Mouse (Mus musculus): ENCODE results near the gene Rabggtb.
A peak's percentile ranks its signal among the peaks of the same experiment; 100 is the strongest.

The Rabggtb gene

DNA sequence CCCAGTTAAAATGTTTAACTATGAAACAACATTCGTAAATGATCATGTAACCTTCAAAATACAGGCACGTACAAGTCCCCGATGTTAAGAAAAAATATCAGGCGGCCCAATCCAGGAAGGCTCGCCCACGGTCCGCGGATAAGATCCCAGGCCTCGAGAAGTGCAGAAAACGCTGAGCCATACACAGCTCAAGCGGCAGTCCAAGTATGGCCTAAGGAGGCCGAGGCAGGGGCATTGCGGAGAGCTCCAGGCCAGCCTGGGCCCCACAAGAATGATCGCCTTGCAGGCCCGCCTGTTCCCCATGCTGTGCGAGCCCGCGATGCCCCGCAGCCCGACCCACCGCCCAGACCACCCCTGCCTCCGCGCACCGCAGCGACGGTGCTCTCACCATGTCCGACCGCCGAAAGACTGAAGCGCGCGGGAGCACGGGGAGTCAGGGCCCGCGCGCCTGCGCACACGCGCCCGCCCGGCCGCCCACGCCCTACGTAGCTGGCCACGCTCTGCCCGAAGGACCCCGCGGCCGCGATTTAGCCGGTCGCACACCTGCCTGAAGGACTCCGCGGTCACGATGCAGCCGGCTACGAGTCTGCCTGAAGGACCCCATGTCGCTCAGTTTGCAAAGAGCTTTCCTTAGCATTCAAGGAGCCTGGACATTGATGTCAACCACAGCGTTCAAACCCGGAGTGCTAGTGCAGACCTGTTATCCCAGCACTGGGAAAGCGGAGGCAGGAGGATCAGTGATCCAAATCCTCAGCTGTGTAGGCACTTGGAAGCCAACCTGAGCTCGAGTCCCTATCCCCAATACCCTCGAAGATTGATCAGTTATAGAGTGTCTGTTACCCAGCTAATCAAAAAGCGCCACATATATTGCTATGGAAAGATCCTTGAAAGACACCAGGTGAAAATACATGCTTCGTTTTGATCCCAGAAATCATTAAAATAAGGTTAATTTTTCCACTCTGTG lies at the start of gene Rabggtb:
Rabggtb (minus strand) TSS at position 464 of the 964 bp plus-strand sequence.
- peak; percentile 95 for DNase-seq

DNA sequence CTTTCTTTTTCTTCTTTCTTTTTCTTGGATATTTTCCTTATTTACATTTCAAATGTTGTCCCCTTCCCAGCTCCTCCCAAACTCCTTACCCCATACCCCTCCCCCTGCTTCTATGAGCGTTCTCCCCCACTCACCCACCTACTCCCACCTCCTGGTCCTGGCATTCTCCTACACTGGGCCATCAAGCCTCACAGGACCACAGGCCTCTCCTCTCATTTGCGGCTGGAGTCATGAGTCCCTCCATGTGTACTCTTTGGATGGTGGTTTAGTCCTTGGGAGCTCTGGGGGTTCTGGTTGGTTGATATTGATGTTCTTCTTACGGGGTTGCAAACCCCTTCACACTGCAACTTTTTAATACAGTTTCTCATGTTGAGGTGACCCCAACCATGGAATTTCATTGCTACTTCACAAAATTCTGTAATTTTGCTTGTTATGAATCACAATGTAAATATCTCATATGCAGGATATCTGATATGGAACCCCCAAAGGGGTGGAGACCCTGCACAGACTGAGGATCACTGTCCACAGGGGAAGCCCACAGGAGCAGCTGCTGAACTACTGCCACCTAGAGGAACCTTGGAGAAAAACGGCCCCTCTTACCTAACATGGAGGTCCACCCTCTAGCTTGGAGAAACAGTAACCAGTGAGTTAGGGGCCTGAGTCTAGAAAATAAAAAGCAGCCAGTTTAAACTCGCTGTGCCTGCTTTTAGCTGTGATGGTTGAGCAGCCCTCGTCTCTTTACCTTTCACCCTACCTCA lies 49.0 kb upstream of the Rabggtb start:
- peak in 1 of 2 experiments; percentile 13 for DNase-seq

DNA sequence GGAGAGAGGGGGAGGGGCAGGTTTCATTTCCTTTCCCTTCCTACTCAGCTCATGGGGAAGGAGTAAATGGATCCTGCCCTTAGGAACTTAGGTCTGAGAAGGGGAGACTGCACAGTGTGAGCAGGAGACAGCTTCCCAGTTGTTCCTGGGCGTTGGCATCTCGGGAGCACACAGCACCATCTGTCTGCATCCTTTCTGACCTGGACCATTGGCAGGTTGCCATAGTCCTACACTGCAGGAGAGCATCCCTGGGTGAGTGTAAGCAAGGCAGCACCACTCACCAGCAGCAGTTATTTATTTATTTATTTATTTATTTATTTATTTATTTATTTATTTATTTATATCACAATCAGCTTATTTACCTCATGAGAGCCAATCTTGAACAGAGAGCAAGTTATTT lies 48.1 kb upstream of the Rabggtb start:
- no peak for DNase-seq

DNA sequence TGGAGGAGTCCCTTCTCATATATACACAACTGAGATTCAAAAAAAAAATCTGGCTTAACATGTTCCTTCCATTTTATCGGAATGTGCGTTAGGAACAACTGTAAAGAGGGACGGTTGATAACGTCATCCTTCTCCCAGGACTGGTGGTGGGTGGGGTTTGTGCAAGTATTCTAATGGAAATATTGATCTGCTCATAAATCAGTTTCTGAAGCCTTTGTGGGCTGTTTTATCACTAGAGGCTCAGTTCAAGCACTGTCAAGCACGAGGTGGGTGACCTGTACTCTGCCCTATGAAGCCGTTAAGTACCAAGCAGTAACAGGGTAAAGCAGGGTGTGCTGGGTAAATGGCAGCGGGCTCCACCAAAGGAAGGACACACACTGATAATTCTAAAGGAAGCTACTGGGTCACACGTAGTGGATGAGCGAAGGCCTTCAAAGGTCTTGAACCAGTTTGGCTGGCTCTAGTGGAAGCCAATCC lies 47.0 kb upstream of the Rabggtb start:
- no peak for DNase-seq

DNA sequence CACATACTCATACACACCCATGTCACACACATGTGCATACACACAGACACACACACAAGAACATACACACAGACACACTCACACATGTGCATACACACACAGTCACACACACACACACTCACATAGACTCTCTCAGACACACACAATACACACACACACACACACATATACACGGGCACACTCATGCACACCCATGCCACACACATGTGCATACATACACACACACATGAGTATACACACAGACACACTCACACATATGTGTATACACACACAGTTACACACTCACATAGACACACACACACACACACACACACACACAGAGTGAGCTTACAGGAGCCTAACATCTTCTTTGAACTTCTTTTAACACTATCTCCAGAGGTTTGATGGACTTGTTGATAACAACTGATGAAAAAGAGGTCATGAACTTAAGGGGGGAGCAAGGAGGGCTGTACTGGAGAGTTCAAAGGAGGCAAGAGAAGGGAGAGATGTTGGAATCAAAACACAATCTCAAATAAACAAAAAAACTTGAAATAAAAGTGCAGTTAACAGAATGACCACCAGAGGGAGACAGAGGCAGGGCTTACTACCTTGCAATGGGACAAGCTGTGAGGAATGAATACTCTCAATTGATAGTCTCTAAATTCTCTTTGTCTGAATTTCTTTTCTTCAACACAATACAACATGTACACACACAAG lies 46.4 kb upstream of the Rabggtb start:
- no peak for DNase-seq

DNA sequence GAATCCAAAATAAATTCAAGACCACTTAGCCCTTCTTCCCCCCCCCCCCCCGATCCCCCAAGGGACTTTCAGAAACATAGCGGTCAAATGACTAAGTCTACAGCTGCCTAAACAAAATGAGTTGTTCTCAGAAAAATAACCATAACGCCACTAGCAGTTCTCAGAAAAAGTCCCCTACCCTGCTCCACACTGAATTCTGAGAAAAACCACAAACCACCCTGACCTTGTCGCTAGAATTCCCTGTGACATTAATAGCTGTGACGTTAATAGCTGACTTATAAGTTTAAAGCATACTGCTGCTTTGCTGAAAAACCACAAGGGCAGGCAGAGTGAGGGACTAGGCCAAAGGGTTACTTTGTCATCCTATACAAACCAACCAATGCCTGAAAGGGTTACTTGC lies 45.1 kb upstream of the Rabggtb start:
- DNase-seq = no peak

DNA sequence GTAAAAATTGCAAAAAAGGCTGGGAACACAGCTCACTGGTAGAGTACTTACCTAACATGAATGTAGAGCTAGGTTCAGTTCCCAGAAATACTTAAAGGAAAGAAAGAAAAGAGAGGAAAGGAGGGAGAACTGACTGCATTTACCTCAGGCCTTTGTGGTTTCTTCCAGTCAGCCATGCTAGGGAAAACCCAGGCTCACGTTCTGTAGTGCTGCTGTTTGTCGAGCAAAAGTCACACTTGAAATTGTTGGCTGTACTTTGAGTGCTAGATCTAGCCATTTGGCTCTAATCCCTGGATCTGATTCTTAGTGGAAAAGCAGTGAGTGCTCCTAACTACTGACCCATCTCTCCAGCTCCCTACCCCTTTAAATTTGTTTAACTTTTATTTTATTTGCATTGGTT lies 35.4 kb upstream of the Rabggtb start:
- DNase-seq = no peak

DNA sequence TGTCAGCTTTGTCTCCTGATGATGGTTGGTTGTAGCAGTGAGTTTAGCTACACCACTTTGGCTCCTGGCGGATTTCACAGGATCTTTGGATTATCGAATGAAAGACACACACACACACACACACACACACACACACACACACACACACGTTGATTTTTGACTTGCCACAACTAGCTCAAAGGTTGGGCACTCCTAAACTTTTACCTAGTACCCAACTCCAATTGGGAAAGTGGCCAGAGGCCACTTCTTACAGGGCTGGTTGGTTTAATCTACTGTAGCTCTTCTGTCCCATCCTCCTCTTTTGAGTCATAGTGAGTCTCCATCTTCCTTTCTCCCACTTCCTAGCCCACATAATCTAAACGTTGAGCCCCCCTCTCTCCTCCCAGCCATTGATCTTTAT lies 34.5 kb upstream of the Rabggtb start:
- no peak for DNase-seq

DNA sequence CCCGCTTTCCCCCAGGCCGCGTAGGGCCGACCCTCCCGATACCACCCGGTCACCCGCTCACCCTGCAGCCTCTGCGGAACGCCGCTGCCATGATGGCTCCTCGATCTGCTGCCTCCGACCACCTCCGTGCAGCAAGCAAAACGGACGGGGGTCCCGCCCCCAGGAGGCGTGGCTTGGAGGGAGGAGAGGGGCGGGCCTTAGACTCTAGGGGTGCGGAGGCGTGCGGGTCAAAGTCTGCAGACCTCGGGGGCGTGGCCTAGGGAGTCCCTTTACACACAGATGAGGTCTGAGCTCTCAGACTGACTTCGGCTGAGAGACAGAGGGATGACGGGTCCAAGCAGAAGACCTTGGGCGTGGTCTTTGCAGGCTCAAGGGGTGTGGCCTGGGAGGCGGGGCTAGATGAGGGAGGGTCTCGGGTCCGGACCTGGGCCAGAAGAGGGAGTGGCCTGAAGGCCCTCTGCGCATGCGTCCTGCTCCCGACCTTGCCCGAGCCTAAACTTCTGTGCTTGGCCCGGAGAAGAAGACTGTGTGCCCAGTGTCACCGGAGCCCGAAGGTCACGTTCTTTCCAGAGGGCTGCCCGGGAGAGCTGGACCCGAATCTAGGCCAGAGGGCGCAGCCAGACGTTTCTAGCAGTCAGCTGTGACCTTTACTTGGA lies 31.7 kb upstream of the Rabggtb start, which contains the start of gene Acadm:
Acadm (minus strand) TSS at position 298 of the 656 bp plus-strand sequence.
- peak; percentile 98 to 99 for DNase-seq

DNA sequence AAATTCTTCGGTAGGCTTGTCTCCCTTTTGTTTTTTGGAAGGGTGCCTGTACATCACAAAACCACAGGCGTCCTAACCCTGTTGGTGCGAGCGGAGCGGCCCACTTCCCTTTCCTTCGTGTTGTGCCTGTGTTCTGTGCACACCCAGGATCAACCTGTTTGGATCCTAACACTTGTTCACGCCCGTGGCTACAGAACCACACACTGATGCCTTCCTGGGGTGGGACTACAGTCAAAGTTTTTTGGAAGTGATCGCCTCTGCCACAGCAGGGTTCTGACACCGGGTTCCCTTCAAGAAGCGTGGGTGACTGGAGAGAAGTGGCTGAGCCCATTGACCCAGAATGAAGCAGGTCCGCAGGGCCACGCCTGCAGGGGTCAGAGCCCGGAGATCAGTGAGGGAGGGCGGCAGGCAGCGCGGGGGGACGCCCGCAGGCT lies 31.1 kb upstream of the Rabggtb start:
- DNase-seq = no peak

DNA sequence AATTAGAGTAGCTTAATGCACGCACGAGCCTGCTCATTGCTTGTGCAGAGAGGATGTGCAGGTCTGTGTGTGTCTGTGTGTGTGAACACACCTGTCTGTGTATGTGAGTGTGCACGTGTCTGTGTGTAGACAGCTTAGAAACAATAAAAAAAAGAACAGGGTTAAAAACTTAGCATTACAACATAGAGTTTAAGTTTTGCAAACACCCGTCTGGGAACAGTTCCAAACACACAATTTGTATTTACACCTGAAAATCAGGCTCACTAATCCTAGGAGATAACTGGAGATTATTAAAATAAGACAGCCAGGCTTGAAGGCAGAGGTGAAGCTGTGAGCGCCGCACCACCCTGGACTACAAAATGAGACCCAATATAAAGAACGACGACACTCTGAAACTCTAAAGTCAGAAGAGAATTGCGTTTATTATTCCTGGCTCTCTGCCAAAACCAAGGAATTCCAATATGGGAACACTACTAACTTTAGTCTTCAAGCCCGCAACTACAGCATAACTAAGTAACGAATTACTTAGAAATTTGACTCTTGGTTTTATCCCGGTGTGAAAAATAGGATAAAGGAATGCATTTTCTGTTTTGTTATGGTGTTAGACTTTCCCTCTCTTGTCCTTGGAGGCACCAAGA lies 30.3 kb upstream of the Rabggtb start:
- no peak for DNase-seq

DNA sequence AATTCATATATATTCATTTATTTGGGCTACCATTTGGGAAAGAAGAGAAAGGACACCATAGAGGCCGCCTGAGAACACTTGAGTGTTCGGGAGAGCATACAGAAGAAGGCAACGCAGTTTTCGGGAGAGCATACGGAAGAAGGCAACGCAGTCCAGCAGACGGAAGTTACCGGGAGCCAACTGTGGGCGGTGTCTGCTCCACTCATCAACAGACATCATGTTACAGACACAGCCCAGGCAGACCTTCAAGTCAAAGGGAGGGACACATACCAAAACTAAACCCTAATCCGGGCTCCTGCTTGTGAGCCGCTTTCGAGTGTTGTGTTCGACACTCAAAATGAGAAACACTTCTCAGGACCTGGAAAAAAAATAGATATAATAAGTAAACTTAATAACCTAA lies 28.8 kb upstream of the Rabggtb start:
- no peak for DNase-seq

DNA sequence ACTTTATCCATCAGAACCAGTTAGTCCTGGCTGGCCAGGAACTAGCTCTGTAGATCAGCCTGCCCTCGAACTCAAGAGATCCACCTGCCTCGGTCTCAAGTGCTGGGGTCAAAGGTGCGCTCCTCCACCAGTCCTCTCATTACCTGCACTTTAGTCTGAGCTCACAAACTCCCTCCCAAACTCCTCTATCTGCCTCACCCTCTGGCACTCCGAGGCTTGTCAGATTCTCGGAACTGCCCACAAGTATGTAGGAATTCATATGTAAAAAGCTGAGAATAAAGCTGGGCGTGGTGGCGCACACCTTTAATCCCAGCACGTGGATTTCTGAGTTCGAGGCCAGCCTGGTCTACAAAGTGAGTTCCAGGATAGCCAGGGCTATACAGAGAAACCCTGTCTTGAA lies 27.7 kb upstream of the Rabggtb start:
- no peak for DNase-seq

DNA sequence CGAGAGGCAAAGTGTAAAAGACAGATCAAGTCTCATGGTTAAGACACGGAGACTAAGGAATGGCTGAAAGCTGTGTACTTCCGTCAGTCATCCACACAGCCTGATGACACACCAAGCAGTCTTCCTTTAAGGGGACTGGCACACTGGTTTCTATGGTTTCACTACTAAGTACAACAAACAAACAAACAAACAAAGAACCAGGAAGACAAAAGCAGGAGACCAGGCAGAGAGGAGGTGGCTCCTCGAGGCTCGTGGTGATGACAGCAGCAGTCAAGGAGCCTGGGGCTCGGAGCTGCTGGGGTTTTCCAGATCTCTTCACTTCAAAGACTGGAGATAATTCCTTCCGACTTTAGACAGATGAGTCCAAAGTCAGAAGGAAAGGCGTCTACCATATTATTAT lies 27.2 kb upstream of the Rabggtb start:
- no peak for DNase-seq

DNA sequence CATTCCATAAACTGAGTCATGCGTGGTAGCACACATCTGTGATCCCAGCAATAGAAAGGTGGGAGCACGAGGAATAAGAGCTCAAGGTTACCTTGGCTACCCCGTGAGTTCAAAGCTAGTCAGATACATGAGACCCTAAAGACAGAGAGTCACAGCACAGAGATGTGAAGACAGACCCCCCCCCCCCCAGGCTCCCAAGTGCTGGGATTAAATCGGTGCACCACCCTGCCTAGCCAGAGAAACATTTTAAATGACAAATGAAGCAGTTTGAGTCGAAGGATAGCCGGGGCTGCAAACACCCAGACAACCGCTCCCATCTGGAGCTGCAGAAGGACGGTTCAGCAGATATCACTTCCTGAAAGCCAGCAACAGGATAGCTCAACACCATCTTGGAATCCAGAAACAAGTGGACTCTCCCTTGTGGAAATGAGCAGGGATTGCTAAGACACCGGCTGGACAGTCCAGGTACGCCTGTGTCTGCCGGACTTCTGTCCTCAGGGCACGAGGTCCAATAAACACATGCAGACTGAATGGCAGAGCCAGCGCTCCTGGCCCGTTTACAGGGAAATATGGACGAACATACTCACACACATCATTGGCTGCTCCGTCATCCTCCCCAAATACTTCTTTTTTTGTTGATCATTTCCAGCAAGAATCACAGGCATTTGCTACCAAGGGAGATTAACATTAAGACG lies 24.5 kb upstream of the Rabggtb start:
- DNase-seq = no peak

DNA sequence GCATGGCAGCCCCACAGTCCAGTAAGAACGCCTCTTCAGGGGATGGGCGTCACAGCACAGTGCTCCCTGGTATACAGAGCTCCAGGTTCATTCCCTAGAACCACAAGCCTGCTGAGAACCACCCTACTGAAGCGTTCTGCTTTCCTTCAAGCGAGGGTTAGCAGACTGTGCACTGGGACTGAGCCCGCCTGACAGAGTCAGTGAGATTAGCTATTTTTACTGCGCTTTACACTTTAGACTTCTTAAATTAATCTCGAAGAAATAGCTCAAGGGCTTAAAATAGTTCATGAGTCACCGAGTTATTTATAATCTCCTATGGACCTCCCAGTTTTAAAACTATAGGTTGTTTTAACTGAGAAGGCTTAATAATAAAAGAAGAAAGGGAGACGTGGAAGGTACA lies 23.1 kb upstream of the Rabggtb start:
- no peak for DNase-seq

DNA sequence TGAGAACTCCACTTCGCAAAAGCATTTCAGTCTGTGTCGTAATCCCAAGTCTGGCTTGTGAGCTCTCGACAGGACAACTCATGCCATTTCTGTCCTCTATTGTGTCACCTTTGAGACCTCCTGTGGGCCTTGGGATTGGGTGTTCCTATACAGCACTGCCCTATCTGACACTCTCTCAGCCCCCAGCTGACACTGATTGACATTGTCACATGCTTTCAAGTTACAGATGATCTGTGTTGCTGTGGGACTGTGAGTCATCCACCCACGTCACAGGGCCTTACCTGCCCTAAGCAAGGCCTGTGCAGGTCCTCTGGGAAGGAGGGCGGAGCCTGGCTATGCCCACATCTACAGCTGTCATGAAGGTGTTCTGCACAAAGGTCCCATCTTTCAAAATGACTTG lies 19.7 kb upstream of the Rabggtb start:
- DNase-seq = no peak

DNA sequence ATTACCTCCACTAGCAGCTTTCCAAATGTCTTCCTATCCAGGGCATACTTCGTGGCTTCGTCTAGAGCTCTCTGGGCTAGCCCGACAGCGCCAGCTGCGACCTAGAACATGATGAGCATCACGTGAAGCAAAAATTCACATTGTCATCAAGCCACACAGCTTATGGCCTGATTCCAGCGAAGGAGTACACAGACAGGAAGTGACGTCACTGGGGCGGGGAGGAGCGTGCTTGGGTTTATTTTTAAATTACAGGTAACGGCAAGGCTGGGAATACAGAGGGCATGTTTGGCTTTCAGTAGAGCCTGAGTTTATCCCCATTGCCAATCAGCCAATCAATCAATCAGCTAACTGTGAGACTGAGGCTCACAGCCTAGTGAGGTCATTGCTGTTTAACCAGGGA lies 16.7 kb upstream of the Rabggtb start:
- peak in 1 of 2 experiments; percentile 17 for DNase-seq

DNA sequence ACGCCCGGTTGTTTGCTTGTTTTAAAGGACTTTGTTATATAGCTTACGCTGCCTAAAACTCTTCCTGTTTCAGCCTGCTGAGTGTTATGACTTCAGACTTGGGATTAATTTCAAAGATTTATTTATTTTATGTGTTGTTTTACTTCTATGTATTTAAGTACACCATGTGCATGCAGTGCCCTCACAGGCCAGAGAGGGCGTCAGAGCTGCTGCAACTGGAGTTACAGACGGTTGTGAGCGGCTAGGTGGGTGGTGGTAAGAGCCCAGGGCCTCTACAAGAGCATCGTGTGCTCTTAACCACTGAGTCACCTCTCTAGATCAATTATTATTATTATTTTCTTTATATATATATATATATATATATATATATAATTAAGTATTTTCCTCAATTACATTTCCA lies 13.5 kb upstream of the Rabggtb start:
- DNase-seq = no peak

DNA sequence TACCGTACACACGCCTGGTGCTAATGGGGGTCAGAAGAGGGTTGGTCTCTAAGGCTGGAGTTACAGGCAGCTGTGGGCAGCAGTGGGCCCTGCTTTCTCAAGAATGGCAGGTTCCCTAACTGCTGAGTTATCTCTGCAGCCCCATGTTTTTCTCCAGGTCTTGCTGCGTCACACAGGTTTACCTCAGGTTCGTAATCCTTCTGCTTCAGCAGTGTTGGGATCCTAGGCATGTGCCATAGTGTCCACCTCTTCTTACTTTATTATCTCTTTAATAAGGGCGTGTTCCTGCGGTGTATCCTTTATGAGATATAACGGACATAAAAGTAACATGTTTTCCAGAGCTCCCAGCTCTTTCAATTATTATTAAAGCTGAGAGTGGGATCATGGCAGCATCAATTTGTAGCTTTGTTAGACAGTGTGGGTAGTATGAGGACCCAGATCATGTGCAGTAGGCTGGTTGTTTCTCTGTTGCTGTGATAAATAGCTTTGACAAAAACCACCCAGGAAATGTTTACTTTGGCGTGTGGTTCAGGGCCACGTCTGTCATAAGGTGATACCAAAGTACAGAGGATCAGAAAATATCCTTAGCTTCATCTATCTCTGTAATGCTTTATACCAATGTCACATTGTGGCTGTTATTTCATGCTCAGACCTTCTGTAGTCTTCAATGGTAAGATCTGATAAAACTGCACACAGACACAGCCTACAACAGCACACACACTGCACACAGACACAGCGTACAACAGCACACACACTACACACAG lies 8.5 kb upstream of the Rabggtb start:
- DNase-seq = no peak

DNA sequence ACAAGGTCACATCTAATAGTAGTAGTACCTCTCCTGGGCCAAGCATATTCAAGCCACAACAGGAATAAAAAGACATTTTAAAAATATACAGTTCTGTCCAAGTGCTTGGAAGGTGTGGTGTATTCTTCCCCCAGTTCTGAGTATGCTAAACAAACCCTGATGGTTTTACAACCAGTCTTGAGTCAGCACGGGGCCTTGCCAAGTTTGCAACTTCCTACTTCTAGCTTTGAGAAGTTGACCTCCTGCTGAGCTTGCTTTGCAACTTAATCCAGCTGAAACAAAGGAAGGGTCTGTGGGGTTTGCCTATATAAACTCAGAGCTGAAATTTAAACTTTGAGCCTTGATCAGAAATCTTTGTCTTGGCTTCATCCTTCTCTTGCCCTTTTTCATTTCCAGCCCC lies 4.4 kb upstream of the Rabggtb start:
- DNase-seq = no peak

All from thymus, postnatal 36 days (tissue).